Mouse (Mus musculus): ENCODE measurements around the gene Ndp.

The Ndp gene

GRCm38 (mm10) chrX:16911241-16911873 lies at the start of gene Ndp:
Ndp (minus strand) TSS chrX:16911774.
- ATAC-seq (ENCODE audit: insufficient number of reproducible peaks, low FRiP score, low TSS enrichment), result no peak

GRCm38 (mm10) chrX:16954767-16955166 lies 43.2 kb upstream of the Ndp start:
- no peak for ATAC-seq (ENCODE audit: insufficient number of reproducible peaks, low FRiP score, low TSS enrichment)

GRCm38 (mm10) chrX:16918006-16918405 lies 6.4 kb upstream of the Ndp start:
- no peak for ATAC-seq (ENCODE audit: insufficient number of reproducible peaks, low FRiP score, low TSS enrichment)

GRCm38 (mm10) chrX:16913118-16913517 lies 1.5 kb upstream of the Ndp start:
- ATAC-seq (ENCODE audit: insufficient number of reproducible peaks, low FRiP score, low TSS enrichment), result peak; percentile 91

GRCm38 (mm10) chrX:16911911-16912310 lies 337 bp upstream of the Ndp start:
- no peak for ATAC-seq (ENCODE audit: insufficient number of reproducible peaks, low FRiP score, low TSS enrichment)

GRCm38 (mm10) chrX:16910211-16911095 lies 1.1 kb downstream of the Ndp start:
- peak; percentile 50 for ATAC-seq (ENCODE audit: insufficient number of reproducible peaks, low FRiP score, low TSS enrichment)

GRCm38 (mm10) chrX:16908652-16909051 lies 2.9 kb downstream of the Ndp start:
- ATAC-seq (ENCODE audit: insufficient number of reproducible peaks, low FRiP score, low TSS enrichment), result no peak

GRCm38 (mm10) chrX:16907554-16907953 lies 4.0 kb downstream of the Ndp start:
- ATAC-seq (ENCODE audit: insufficient number of reproducible peaks, low FRiP score, low TSS enrichment), result no peak

- peak; percentile 95 for ATAC-seq (ENCODE audit: insufficient number of reproducible peaks, low FRiP score, low TSS enrichment)
Observed at GRCm38 (mm10) chrX:16894377-16895175, 17.0 kb downstream of the Ndp start.

GRCm38 (mm10) chrX:16867640-16868314 lies 43.8 kb downstream of the Ndp start:
- no peak for ATAC-seq (ENCODE audit: insufficient number of reproducible peaks, low FRiP score, low TSS enrichment)

GRCm38 (mm10) chrX:16860244-16860643 lies 51.3 kb downstream of the Ndp start:
- no peak for ATAC-seq (ENCODE audit: insufficient number of reproducible peaks, low FRiP score, low TSS enrichment)

GRCm38 (mm10) chrX:16846034-16846433 lies 65.5 kb downstream of the Ndp start:
- ATAC-seq (ENCODE audit: insufficient number of reproducible peaks, low FRiP score, low TSS enrichment), result no peak

GRCm38 (mm10) chrX:16841443-16841842 lies 70.1 kb downstream of the Ndp start:
- no peak for ATAC-seq (ENCODE audit: insufficient number of reproducible peaks, low FRiP score, low TSS enrichment)

GRCm38 (mm10) chrX:16837293-16837692 lies 74.3 kb downstream of the Ndp start:
- no peak for ATAC-seq (ENCODE audit: insufficient number of reproducible peaks, low FRiP score, low TSS enrichment)

- no peak for ATAC-seq (ENCODE audit: insufficient number of reproducible peaks, low FRiP score, low TSS enrichment)
Observed at GRCm38 (mm10) chrX:16836488-16837082, 75.0 kb downstream of the Ndp start.

Data from cerebellum, adult (tissue).